Mouse (Mus musculus): ENCODE data around the gene Lhfp. TPM values are rescaled to one million over a fixed set of nuclear protein-coding genes. Genes with fewer than 3 reads are reported as not detected.

The Lhfp gene
- polyA plus RNA-seq (2012; rRNA removed) = 86.0 and 88.1 TPM in 2 replicates

GRCm38 (mm10) chr3:53041411-53042239 is at the start of gene Lhfp:
Gene Lhfp (plus strand): TSS chr3:53041528.

DNA sequence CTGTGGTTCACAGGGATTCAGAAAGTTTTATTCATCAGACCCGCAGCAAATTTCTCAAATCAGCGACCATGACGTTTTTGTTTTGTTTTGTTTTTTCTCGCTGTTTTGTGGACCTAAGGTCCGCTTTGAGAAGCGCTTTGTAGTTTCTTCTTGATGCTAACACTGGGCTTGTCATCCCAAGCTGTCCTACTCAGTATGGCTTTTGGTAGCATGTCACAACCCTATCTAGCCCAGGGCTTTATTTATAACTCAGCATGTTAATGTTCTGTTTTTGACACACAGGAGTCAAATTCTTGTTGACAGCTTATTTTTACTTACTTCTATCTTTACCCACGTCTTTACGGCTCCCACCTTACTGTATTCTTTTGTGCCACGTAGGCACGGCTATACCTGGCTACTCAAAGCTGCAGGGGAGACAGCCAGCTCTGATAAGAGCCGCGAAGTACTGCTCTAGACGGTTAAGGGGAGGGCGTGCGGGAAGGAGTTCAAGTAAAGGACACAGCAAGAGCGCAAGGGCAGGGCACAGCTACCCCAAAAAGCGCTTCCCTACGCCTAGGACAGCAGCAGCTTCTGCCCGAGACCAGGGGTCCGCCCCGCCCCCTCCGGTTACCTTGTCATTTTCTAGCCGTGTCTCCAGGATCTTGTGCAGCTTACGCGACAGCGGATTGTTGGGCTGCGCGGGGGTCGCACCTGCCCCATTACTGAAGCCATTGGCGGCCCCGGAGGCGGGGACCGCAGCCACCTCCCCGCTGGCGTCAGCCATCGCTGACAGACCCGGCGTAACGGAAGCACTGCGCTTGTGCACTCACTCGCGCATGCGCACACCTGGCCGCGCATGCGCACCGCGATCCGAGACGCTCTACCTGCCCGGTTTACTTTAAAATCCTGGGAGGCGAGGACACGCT is 24.6 kb upstream of the Lhfp start, which contains the start of gene Cog6:
Cog6 (minus strand) TSS at position 802 of the 905 bp plus-strand sequence.

Other genes with a start within 250 kb of the Lhfp start
- gene Cog6, start 24.3 kb upstream of the Lhfp start, polyA plus RNA-seq (2012; rRNA removed) = 16.2 and 19.5 TPM in 2 replicates

Data from ovary, adult 2 months (tissue).